Mouse (Mus musculus) testis, postnatal 14 days (tissue): ENCODE results near the gene P2rx7.
"Not testable (repeated sequence)": the region's sequence is repeated elsewhere in the genome, so short reads cannot be mapped to it uniquely, and the experiment has no call there.

Source experiments
- DNase-seq: peaks from one replicate; pipeline ENCODE4 v3.0.0; 2021; ENCODE audit warnings: low spot score

P2rx7 gene

DNA sequence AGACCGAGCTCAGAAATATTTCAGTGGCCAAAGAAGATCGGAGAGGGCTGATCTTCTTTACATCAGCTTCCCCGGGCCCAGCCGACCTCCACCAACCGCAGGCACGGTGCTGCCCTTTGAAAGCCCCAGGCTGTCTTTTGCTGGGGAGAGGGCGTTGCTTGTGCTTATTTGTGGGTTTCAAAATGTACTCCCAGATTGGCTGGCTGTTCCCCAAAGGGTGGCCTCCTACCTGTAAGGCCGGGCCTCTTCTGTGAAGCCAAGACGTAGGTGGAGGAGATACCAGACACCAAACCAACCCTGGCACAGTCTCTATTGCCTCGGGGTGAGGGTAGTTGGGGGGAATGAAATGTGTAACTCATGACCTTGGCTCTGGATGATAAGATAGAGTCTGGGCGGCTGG lies 2.3 kb downstream of the P2rx7 start:
- no peak for DNase-seq

DNA sequence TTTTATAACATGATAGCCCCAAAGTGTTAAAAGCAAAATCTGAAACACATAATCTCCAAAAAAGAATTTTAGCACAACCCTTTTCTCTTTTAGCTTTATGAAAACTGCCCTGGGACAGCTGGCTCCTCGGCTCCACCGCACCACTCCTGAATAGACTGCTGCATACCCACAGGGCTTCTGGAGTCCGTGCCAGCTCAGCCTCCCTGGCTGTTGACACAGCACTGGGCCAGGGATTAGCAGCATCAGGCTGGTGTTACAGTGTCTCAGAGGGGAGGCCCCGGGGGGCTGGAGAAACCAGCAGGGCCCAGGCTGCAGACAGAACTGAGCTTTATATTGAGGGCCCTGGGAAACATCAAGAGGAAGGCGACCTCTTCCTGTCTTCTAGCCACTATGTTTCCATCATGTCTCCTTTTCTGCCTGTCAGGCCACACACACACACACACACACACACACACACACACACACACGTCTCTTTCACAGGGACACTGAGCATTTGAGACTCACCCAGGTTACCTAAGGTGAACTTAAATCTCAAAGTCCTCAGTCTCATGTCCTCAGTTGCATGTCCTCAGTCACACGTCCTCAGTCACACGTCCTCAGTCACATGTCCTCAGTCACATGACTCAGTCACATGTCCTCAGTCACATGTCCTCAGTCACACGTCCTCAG lies 3.7 kb downstream of the P2rx7 start:
- no peak for DNase-seq

DNA sequence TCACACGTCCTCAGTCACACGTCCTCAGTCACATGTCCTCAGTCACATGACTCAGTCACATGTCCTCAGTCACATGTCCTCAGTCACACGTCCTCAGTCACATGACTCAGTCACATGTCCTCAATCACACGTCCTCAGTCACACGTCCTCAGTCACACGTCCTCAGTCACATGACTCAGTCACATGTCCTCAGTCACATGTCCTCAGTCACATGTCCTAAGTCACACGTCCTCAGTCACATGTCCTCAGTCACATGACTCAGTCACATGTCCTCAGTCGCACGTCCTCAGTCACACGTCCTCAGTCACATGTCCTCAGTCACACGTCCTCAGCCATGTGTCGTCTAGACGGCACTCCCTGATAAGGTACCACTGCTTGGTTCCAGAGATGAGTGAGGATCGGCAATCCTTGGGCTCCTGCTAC lies 4.3 kb downstream of the P2rx7 start:
- DNase-seq, result not testable (repeated sequence)

DNA sequence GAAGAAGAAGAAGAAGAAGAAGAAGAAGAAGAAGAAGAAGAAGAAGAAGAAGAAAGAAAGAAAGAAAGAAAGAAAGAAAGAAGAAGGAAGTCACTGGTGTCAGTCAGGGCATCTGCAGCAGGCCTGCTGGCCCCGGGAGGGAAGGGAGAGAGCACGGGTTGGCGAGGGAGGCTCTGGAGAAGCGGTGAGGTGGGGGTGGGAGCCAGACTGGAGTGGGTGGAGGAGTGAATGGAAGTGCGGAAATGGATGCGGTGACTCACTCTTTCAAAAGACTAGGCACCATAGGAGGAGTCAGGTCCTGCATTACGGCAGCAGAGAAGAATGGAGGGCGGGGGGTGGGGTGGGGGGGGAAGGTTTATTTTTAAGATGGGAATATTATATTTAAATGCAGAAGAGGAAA lies 5.6 kb downstream of the P2rx7 start:
- no peak for DNase-seq

DNA sequence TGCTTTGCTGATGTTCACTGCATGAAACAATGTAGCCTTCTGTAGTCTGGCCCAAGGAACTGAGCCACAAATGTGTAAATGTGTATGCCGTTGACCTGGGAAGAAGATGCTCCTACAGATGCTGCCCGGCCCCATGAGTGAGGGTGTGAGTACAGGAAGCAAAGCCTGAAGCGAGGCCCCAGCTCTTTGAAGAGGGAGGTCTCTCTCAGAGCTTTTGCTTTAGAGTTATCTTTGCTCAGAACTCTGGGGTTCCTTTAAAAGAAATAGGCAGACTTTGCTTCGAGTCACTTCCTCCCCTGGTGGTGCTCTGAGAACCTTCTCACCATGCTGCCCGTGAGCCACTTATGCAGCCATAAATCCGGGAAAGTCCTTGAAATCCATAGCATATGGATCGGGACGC lies 6.4 kb downstream of the P2rx7 start:
- DNase-seq, result peak; percentile 69

DNA sequence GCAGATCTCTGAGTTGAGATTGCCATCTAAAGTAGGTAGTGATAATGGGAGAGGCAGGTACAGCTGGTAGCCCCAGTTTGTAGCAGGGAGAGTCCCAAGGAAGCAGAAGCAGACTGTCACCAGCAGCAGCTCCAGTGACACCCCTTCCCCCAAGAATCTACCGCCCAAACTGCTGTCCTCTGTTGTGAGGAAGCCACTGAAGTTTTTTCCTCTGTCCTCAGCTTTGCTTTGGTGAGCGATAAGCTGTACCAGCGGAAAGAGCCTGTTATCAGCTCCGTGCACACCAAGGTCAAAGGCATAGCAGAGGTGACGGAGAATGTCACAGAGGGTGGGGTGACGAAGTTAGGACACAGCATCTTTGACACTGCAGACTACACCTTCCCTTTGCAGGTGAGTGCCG lies 8.8 kb downstream of the P2rx7 start:
- DNase-seq, result no peak

DNA sequence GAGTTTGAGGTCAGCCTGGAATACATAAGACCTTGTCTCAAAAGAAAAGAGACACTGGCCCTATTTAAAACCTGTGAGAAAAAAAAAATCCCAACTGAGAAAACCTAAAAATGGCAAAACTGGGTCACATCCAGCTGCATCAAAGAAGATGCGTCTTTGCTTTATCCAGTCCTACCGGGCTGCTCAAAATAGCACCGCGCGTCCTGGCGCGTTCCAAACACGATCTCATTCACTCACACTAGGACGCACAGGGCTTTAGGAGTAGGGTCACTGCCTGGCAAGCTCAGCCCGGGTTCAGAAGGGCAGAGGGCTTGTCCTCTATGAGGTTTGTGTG lies 9.4 kb downstream of the P2rx7 start:
- no peak for DNase-seq

DNA sequence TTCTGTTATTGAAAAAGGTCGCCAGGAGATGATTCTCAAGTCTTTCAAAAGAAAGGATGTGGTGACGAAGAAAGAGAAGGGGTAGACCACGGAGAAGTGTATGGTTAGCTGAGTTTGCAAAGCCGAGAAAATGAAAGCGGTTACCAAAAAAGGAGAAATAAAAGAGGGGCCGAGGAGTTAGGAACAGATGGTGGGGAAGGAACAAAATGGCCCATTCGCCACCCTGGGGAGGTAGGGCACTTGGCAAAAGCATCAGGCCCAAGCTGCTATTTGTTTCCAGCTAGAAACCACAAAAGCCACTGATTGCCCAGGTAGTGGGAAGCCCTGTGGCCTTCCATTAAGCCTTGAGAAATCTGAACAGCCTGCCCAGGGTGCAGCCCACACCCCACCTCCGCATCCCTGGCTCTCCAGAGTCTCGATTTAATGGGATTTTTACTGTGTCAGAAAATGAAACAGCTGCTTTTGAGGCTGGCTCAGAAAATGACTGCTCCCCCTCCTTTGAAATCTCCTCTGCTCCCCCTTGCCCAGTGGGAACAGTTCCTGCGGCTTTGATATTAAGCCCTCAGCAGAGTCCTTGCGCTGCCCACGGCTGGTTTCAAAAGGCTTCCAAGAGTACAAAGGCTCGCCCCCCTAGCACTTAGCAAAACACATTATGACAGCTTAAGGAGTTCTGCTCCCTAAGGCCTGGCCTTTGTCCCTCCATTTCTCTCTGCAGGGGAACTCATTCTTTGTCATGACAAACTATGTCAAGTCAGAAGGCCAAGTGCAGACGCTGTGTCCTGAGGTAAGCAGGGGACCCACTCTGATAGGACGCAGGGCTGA lies 9.9 kb downstream of the P2rx7 start:
- no peak for DNase-seq

DNA sequence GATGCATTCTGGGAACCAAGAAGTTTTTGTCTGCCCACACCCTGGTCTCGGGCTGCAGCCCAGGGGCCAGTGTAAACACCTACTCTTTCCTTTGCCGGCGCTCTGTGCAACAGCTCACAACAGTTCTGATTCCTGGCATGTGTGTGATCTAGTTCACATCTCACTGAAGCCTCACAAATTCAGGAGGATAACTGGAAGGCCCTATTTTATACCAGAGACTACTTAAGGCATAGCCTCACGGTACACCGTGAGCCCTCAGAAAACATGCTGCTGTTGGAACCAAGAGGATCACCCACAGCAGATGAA lies 10.5 kb downstream of the P2rx7 start:
- DNase-seq, result no peak

DNA sequence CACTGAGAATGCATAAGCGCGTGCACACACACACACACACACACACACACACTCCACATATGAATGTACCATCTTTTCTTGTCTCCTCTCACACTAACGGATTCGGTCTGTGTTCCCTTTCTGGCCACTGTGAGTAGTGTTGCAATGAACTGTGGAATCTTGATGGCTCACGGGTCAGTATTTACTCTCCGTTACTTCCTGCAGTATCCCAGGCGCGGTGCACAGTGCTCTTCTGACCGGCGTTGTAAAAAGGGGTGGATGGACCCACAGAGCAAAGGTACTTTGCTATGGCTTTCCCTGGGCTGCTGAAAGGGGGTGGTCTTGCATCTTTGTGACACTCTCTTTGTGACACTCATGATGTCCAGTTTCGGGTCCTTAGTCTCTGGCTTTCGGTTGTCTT lies 13.1 kb downstream of the P2rx7 start:
- DNase-seq, result no peak

DNA sequence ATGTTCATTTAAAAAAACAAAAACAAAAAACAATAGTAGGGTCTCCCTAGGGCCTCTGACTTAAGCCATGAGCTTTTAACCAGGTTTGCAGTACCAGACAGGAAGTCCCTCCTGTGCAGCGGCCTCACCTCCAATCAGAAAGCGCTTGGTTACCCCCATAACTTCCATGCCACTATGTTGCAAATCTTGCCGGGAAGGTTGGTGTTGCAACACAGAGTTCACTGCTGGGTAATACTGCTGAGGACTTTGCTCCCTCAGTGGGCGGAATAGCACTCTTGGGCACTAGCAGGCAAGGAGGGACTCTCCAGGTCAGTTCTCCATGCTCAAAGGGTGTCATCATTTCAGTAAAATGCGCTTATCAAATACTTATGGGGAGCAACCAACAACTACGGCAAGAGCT lies 18.8 kb downstream of the P2rx7 start:
- DNase-seq, result peak; percentile 58

DNA sequence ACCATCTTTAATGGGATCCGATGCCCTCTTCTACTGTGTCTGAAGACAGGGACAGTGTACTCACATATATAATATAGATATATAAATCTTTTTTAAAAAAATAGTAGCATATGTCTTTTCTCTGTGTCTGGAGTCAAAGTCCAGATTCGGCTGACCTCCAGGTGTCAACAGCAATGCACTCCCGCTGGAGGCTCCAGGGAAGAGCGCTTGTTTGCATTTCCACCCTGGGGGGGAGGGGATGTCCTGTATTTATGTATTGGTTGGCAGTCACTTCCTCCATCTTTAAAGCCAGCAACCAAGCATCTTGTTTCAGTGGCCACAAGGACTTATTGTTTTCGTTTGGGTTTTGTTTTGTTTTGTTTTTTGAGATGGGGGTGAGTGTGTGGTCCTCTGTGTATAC lies 21.3 kb downstream of the P2rx7 start:
- DNase-seq, result no peak

DNA sequence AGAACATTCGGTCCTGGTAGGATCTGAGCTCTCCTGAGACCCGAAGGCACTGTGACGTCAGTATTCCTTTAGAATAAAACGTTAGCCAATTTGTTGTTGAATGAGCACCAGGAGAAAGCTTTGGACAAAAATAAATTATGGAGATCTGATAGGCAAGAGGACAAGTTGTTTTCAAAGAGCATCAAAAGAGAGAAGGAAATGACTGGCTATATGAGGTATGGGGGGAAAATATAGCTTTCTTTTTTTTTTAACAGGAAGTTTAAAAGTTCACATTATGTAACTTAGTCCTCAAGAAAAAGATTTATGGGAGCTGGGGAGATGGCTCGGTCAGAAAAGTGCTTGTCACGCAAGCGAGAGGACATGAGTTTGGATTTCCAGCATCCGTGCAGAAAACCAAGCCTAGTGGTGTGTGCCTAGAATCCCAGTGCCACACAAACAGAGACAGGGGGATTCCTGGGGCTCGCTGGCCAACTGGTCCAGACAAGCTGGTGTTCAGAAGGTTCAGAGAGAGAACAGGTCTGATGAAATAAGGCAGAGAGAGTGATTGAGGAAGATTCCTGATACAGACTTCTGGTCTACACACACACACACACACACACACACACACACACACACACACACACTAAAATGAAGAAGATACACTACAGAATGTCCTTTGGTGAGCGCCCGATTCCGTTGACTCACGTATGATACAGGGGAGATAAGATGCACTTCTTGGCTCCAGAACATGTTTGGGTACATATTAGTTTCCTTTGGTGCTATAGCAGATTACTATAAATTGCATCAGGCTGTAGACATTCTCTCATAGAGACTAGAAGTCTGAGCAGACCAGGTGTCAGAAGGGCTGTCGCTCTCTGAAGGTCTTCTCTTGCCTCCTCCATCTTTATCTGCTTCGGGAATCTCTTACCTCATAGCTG lies 25.5 kb downstream of the P2rx7 start:
- DNase-seq, result no peak

DNA sequence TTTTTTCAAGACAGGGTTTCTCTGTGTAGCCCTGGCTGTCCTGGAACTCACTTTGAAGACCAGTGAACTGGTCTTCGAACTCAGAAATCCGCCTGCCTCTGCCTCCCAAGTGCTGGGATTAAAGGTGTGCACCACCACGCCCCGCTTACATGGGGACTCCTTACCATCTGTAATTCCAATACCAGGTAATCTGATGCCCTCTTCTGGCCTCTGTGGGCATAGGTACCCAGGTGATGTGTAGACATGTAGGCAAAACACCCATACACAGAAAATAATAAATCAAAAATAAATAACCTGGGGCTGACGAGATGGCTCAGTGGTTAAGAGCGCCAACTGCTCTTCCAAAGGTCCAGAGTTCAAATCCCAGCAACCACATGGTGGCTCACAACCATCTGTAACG lies 27.9 kb downstream of the P2rx7 start:
- not testable (repeated sequence) for DNase-seq

DNA sequence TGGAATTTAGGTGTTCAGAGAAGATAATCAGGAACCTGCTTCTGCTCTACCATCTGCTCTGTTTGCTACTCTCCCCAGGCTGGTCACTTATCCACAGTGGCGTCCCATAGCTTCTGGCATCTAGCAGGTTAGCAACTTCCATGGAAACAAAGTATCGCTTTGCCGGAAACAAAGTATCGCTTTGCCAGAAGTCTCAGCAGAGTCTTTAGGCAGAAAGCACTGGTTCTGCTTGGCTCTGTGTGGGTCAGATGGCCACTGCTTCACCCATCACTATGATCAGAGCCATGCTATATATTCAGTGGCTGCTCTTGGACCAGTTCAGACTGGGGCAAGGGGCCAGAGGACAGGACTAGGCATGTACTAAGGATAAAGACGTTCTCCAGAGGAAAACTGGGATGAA lies 28.6 kb downstream of the P2rx7 start:
- peak; percentile 74 for DNase-seq

DNA sequence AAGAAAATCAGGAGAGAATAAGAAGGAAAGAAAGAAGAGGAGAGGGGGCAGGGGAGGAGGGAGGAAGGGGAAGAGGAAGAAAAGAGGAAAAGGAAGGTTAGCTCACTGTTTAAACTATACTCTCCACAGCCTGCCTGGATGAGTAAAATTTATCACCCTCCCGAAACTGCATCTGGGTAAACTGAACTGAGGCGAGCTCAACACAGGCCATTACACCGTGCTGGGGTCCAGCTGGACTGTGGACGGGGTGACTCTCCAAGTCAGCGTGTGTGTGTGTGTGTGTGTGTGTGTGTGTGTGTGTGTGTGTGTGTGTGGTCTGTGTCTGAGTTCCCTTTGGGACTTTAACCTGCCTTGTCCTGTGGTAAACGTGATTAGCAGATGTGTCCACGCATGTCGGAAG lies 32.3 kb downstream of the P2rx7 start:
- DNase-seq, result no peak

DNA sequence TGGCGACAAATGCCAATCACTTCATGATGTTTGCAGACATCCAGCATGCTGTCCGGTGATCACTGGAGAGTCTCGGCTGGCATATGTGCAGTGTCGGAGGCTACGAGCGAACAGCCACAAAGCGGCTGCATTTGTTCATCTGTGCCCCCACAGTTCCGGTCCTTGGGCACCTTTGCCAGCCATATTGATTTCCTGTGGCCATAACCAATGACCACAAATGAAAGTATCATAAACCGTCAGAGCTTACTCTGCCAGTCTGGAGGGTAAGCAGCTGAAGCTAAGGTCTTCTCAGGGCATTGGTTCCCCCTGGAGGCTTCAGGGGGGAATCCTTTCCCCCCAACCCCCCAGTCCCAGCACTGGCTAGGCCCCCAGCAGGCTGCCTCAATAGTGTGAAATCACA lies 34.3 kb downstream of the P2rx7 start:
- DNase-seq, result no peak

DNA sequence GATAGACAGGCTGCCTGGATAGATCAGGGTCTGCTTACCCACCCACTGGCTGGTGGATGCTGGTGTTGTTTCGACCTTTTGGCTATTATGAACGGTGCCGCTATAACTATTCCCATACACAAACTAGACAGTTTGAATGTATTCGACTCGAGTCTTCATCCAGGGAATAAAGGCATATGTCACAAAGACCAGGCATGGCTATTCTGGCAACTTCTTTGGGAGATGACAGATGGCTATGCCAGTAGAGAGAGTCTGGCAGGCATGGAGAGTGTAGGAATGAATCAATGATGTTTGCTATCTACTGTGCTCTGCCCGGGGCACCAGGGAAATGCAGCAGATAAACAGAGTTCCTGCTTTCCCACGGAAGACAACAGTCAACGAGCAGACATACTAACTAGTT lies 36.2 kb downstream of the P2rx7 start:
- DNase-seq, result no peak

DNA sequence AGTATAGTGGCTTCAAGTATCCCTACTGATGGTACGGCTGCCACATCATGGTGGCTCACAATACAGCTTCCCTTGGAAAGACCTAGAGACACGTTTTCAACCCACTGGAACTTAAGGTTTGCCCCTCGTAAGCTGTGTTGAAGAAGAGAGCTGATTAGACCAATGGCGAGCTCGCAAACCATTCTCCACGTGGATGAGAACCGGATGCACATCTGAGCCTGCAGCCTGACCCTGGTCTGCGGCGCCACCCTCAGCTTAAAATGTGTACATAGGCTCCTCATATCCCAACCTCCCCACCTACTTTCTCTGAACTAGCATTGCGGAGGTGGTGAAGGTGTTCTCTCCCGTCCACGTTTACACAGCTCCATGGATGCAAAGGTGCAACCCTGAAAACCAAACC lies 37.6 kb downstream of the P2rx7 start:
- no peak for DNase-seq

DNA sequence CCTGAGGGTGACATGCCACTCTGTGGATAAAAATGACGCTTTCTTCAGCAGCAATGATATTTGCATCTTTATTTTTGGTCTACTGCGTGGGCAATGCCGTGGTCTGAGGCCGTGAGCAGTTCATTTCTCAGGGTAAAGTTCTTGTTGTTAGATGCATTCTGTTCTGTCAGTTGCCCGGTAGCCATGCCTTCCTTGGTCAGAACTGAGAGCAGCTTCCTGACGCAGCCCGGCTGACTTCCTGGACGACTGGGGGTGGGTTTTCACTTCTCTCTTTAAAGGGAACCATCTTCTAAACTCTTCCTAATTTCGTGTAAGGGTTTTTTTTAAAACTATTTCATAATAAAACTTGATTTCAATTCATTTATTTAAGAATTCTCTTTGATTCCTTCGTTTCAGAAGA lies 40.2 kb downstream of the P2rx7 start:
- no peak for DNase-seq

DNA sequence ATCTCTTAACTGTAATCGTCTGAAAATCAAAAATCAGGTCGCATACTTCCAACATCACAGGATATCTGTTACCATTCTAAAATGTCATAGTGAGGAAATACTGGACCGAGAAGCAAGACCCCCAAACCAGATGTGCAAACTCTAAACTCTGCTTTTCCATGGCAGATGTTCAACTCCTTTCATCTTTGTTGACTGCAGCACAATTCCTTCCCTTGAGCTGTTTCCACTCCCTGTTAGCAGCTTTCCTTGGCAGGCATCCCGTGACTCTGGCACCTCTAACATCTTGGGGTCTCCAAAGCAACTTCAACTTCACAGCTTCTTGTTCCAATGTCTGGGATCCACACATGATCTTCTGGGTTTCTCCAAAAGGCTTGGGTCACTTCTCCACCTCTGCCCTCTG lies 43.7 kb downstream of the P2rx7 start:
- no peak for DNase-seq

DNA sequence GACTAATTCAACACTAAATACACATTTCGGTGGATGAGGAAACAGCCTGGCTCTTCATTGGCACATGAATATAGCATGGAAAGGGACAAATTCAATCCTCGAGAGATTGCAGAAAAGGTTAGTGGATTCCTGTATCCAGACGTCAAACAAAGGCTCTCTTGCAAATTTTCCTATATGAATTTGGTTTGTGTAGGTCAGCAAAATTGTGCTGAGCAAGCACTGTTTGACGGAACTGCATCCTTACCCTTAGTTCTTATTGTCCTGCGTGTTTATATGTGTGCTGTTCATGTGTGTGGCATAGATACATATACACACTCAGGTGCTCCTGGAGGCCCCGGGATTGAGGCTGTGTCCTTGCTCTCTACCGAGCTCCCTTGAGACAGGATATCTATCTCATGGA lies 45.4 kb downstream of the P2rx7 start:
- no peak for DNase-seq

DNA sequence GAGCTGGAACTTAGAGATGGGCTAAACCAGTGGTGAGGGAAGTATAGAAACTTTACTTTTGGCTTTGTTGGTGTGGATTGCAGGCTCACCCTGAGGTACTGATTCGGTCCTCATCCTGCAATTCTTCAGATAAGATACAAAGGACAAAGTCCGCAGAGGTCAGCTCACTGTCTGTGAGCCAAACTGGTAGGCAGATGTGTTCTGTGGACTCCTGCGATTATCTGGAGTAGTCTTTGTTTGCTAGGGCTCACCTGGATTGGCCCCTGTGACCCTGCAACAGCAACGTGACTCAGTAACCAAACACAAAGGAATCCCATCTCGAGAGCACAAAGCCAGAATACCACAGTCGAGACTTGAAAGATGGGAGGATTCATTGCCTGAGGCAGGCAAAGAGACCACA lies 46.8 kb downstream of the P2rx7 start:
- DNase-seq, result no peak
